Mouse (Mus musculus) neural tube, embryonic 13.5 days (tissue): ENCODE results near the gene Dpyd. TPM values are rescaled to one million over a fixed set of nuclear protein-coding genes. Genes with fewer than 3 reads are reported as not detected.

Experiments used
- ATAC-seq: fragments of 200-750 bp; cut with Nextera tagmentation; 2 replicates; pipeline ENCODE4 v1.8.0; 2017; ENCODE audit warnings: low read depth, mild to moderate bottlenecking, moderate TSS enrichment, moderate library complexity
- H3K27ac ChIP-seq: fragments of 300-500 bp; sonication (generic); replicated peaks from 2 replicates; pipeline ENCODE4 v1.5.1; 2015; ENCODE audit warnings: moderate library complexity, mild to moderate bottlenecking, inconsistent platforms
- H3K27me3 ChIP-seq: fragments of 300-500 bp; sonication (generic); 2 replicates; pipeline ENCODE4 v1.6.1; 2015; ENCODE audit warnings: mild to moderate bottlenecking, inconsistent platforms
- H3K36me3 ChIP-seq: fragments of 300-500 bp; sonication (generic); 2 replicates; pipeline ENCODE4 v1.6.1; 2015; ENCODE audit warnings: mild to moderate bottlenecking, inconsistent platforms
- H3K4me1 ChIP-seq: fragments of 300-500 bp; sonication (generic); replicated peaks from 2 replicates; pipeline ENCODE4 v1.6.1; 2015; ENCODE audit warnings: inconsistent platforms
- H3K4me2 ChIP-seq: fragments of 300-500 bp; sonication (generic); 2 replicates; pipeline ENCODE4 v1.6.1; 2015; ENCODE audit warnings: inconsistent platforms, mild to moderate bottlenecking, moderate library complexity
- H3K4me3 ChIP-seq: fragments of 300-500 bp; sonication (generic); 2 replicates; pipeline ENCODE4 v1.5.1; 2015; ENCODE audit warnings: mild to moderate bottlenecking, inconsistent platforms
- H3K9ac ChIP-seq: fragments of 300-500 bp; sonication (generic); 2 replicates; pipeline ENCODE4 v1.6.1; 2015; ENCODE audit warnings: moderate library complexity, mild to moderate bottlenecking, inconsistent platforms
- H3K9me3 ChIP-seq: fragments of 300-500 bp; sonication (generic); 2 replicates; pipeline ENCODE4 v1.6.1; 2016; ENCODE audit warnings: inconsistent platforms
- WGBS: fragments of 180-500 bp; shearing (Covaris S2); methylation state at CpG from one replicate; pipeline ENCODE4 v1.1.7; 2015; 5-methylcytosine and 5-hydroxymethylcytosine counted together
- polyA plus RNA-seq: library from polyadenylated mRNA; unstranded; fragments of >200 nt; fragmentation: Nextera tagmentation; extraction: Ambion mirVana; gene quantifications from 2 replicates; pipeline ENCODE4 v1.2.1, GENCODE M21; 2015

Dpyd gene
- polyA plus RNA-seq, 1 experiment from 2014 or later, result 6.0 TPM

DNA sequence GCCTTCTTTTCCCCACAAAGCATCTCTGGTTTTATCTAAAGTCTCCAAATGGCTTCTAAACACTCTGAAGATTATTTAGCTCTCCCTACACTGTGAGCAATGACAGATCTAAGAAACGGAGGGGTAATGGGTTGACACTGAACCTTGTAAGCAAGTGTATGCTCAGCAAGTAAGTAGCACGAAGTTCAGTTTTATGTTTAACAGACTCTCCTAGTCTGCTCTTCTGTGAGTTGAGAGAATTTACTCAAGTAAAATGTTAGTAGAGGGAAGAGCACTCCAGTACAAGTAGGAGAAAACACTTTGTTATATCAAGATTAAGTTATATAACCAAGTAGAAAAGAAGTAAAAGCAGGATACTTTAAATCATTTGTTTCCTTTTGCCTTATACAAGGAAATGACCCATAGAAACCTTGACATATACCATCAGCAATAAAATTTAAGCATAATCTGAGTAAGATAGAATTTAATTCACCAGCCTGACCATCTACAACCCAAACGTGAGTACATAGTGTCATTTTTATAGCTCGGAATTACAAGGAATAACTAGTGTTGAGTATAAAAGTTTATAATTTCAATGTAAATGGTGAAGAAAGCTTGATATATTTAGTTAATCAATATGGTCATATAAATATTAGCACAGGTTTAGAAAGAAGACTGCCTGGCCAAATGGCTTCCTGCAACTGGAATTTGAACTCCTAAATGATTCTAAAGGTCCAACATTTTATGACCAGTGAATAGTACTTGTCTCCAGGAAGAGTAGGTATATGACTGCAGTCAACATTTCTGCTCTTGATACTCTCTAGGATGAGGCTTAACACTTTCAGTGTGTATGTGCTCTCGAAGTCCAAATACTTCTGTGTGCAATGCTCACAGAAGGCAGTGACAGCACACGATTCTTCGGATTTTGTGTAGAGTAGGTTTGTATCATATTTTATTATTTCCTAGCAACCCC, 40.0 kb downstream of the Dpyd start:
- H3K27ac ChIP-seq, result no peak overlapping the region
- no peaks in the 10 kb centered on the region for H3K9me3 ChIP-seq
- no peak for ATAC-seq
- no peaks in the 10 kb centered on the region for H3K4me1 ChIP-seq
- no peak overlapping the region for H3K9ac ChIP-seq
- no peaks in the 10 kb centered on the region for H3K36me3 ChIP-seq
- H3K4me2 ChIP-seq, result no peak overlapping the region
- no peaks in the 10 kb centered on the region for H3K27me3 ChIP-seq
- WGBS, result 91% methylated on average over 7 of the region's 7 CpGs
- H3K4me3 ChIP-seq, result no peak overlapping the region

- Histone ChIP-seq H3K4me2 (no peak overlapping the region), H3K27ac (no peak overlapping the region), H3K27me3 (no peaks in the 10 kb centered on the region), H3K9me3 (no peaks in the 10 kb centered on the region), H3K36me3 (no peaks in the 10 kb centered on the region), H3K4me3 (no peak overlapping the region), H3K4me1 (no peaks in the 10 kb centered on the region), H3K9ac (no peak overlapping the region)
- 84% methylated on average over 4 of the region's 4 CpGs for WGBS
- no peak for ATAC-seq
Measured at GRCm38 (mm10) chr3:118608708-118609107, 46.8 kb downstream of the Dpyd start.

- Histone ChIP-seq H3K27me3 (no peaks in the 10 kb centered on the region), H3K4me2 (no peak overlapping the region), H3K27ac (no peak overlapping the region), H3K4me3 (no peak overlapping the region), H3K9me3 (no peaks in the 10 kb centered on the region), H3K36me3 (no peaks in the 10 kb centered on the region), H3K4me1 (peaks cover 8% of the 10 kb centered on the region), H3K9ac (no peak overlapping the region)
- WGBS, result 34% methylated on average over 9 of the region's 9 CpGs
- no peak for ATAC-seq
Measured at GRCm38 (mm10) chr3:118626455-118627375, 64.8 kb downstream of the Dpyd start.

DNA sequence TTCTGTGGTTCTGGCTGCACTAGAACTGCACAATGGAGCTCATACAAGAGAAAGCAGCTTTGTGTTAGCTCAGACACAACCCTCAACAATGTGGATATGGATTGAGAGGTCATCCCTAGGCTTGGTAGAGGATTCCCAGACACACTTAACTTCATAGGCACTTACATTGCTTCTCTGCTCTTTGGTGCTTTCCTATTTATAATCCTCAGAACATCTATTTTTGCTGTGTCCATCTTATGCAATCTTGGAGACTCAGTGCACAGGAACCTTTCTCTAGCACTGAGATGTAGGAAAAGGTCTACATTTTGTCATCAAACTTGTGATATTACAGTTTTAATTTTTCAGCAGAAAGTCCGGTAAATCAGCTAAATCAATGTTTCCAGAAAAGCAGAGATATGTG, 67.8 kb downstream of the Dpyd start:
- no peak overlapping the region for H3K4me3 ChIP-seq
- no peaks in the 10 kb centered on the region for H3K36me3 ChIP-seq
- H3K9ac ChIP-seq, result no peak overlapping the region
- no peaks in the 10 kb centered on the region for H3K27me3 ChIP-seq
- no peaks in the 10 kb centered on the region for H3K9me3 ChIP-seq
- ATAC-seq, result no peak
- no peak overlapping the region for H3K4me2 ChIP-seq
- H3K4me1 ChIP-seq, result peaks cover 8% of the 10 kb centered on the region
- no peak overlapping the region for H3K27ac ChIP-seq
- WGBS, result 96% methylated on average over 1 of the region's 1 CpGs

DNA sequence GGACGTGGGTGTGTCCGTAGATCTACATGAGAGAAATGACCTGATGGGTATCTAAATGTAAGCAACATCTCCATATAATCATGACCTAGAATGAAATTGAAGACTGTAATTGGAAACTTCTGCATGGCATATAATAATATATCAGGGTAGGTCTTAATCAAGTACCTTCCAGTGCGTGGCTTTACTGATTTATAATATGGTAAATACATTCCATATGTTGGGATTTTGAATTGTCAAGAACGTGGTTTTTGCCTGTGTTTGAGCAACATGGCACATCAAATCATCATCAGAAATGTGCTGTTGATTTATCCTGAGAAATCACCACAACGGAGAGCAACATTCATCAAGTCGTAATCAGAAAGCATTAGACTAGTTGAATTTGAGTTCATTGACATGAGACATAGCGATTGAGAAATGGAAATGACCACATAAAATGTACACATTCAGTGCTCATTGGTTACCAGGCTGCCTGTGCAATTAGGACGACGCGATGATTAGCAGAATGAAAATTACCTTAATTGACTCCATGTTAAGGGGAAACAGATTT, 84.2 kb downstream of the Dpyd start:
- 77% methylated on average over 10 of the region's 10 CpGs for WGBS
- no peak overlapping the region for H3K4me3 ChIP-seq
- no peaks in the 10 kb centered on the region for H3K27me3 ChIP-seq
- H3K9me3 ChIP-seq, result no peaks in the 10 kb centered on the region
- no peak for ATAC-seq
- no peak overlapping the region for H3K9ac ChIP-seq
- H3K27ac ChIP-seq, result no peak overlapping the region
- H3K4me1 ChIP-seq, result no peaks in the 10 kb centered on the region
- no peak overlapping the region for H3K4me2 ChIP-seq
- H3K36me3 ChIP-seq, result no peaks in the 10 kb centered on the region

- Histone ChIP-seq H3K9me3 (no peaks in the 10 kb centered on the region), H3K27me3 (no peaks in the 10 kb centered on the region), H3K4me1 (no peaks in the 10 kb centered on the region), H3K4me3 (no peak overlapping the region), H3K27ac (no peak overlapping the region), H3K36me3 (no peaks in the 10 kb centered on the region), H3K9ac (no peak overlapping the region), H3K4me2 (no peak overlapping the region)
- ATAC-seq, result no peak
- 44% methylated on average over 5 of the region's 5 CpGs for WGBS
Measured at GRCm38 (mm10) chr3:118663987-118664692, 102.2 kb downstream of the Dpyd start.

- ATAC-seq, result peak; percentile 72
- Histone ChIP-seq H3K9me3 (no peaks in the 10 kb centered on the region), H3K27ac (no peak overlapping the region; the same call in 1 of the 2 replicates), H3K27me3 (no peaks in the 10 kb centered on the region), H3K4me1 (peaks cover 16% of the 10 kb centered on the region), H3K36me3 (no peaks in the 10 kb centered on the region), H3K4me2 (peak overlapping the region; percentile 29), H3K4me3 (no peak overlapping the region), H3K9ac (no peak overlapping the region)
- 36% methylated on average over 10 of the region's 10 CpGs for WGBS
Measured at GRCm38 (mm10) chr3:118674121-118674745, 112.3 kb downstream of the Dpyd start.

DNA sequence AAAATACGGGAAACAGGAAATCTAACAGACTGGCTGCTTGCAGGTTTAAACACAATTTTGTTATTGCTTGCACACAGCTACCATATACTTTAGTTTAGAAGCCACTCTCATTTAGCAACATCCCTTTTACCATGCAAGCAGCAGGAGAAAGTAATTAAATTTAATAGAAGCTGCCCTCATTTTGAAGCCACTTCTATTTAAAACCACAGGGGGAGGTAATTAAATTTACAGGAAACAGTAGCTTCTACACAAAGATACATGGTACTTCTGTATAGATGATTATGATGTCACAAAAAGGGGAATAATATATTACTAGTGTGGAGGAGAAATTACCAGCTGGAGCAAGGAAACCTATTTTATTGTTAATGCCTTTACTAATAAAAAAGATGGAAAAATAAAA, 113.5 kb downstream of the Dpyd start:
- Histone ChIP-seq H3K4me3 (no peak overlapping the region), H3K4me1 (peaks cover 16% of the 10 kb centered on the region), H3K36me3 (no peaks in the 10 kb centered on the region), H3K9ac (no peak overlapping the region), H3K4me2 (peak overlapping the region; percentile 7; the same call in 1 of the 2 replicates), H3K27me3 (no peaks in the 10 kb centered on the region), H3K9me3 (no peaks in the 10 kb centered on the region), H3K27ac (peak overlapping the region; percentile 52; the same call in 1 of the 2 replicates)
- 16% methylated on average over 1 of the region's 1 CpGs for WGBS
- peak; percentile 78 for ATAC-seq

- no peak overlapping the region for H3K9ac ChIP-seq
- 31% methylated on average over 7 of the region's 7 CpGs for WGBS
- no peak for ATAC-seq
- H3K27ac ChIP-seq, result peak overlapping the region; percentile 33; the same call in 1 of the 2 replicates
- no peak overlapping the region for H3K4me2 ChIP-seq
- no peaks in the 10 kb centered on the region for H3K27me3 ChIP-seq
- no peaks in the 10 kb centered on the region for H3K9me3 ChIP-seq
- H3K36me3 ChIP-seq, result no peaks in the 10 kb centered on the region
- H3K4me1 ChIP-seq, result peaks cover 16% of the 10 kb centered on the region
- H3K4me3 ChIP-seq, result no peak overlapping the region
Measured at GRCm38 (mm10) chr3:118676052-118676777, 114.3 kb downstream of the Dpyd start.

- Histone ChIP-seq H3K9me3 (no peaks in the 10 kb centered on the region), H3K27me3 (no peaks in the 10 kb centered on the region), H3K9ac (no peak overlapping the region), H3K36me3 (no peaks in the 10 kb centered on the region), H3K4me1 (peaks cover 5% of the 10 kb centered on the region; the same call in 1 of the 2 replicates), H3K4me2 (no peak overlapping the region), H3K27ac (no peak overlapping the region), H3K4me3 (no peak overlapping the region)
- ATAC-seq, result no peak
- 45% methylated on average over 4 of the region's 4 CpGs for WGBS
Measured at GRCm38 (mm10) chr3:118680803-118681202, 118.9 kb downstream of the Dpyd start.

DNA sequence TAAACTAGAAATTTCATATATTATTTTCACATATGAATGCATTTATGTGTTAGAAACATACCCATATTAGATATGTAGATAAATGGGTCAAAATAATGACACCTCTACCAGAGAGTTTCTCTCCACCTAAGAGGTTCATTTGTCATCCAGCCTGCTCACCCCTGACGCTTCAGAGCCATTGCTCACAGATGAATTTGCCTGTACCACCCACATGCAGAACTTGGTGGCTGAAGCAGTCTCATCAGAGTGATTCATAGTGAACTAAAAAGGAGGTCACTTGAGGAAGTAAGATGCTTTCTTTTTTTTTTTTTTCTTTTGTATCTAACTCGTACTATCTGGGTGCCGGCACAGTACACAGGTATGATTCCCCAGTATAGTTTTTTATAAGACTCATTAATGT, 188.3 kb downstream of the Dpyd start:
- ATAC-seq, result no peak
- 69% methylated on average over 3 of the region's 3 CpGs for WGBS
- no peaks in the 10 kb centered on the region for H3K36me3 ChIP-seq
- no peaks in the 10 kb centered on the region for H3K4me1 ChIP-seq
- H3K27me3 ChIP-seq, result no peaks in the 10 kb centered on the region
- H3K9me3 ChIP-seq, result no peaks in the 10 kb centered on the region
- no peak overlapping the region for H3K9ac ChIP-seq
- H3K27ac ChIP-seq, result no peak overlapping the region
- no peak overlapping the region for H3K4me3 ChIP-seq
- no peak overlapping the region for H3K4me2 ChIP-seq
